Mouse (Mus musculus) macrophage (primary cell): ENCODE data around the gene Inpp5a. TPM values are rescaled to one million over a fixed set of nuclear protein-coding genes. Genes with fewer than 3 reads are reported as not detected.

ENCODE experiments used
- H3K27ac ChIP-seq: fragments of 350-480 bp; formaldehyde crosslinking; 2 replicates; pipeline ENCODE4 v1.9.0; 2021
- H3K36me3 ChIP-seq: fragments of 350-480 bp; formaldehyde crosslinking; 2 replicates; pipeline ENCODE4 v1.9.0; 2021; ENCODE audit errors: inconsistent target
- H3K4me3 ChIP-seq: fragments of 350-480 bp; formaldehyde crosslinking; 2 replicates; pipeline ENCODE4 v1.9.0; 2021; ENCODE audit errors: inconsistent target
- H3K79me2 ChIP-seq: fragments of 350-480 bp; formaldehyde crosslinking; 2 replicates; pipeline ENCODE4 v1.9.0; 2021; ENCODE audit errors: inconsistent target
- WGBS: methylation state at CpG from one replicate; pipeline ENCODE4 v1.1.7; 2026; ENCODE audit warnings: inconsistent platforms; ENCODE audit not compliant: missing documents; 5-methylcytosine and 5-hydroxymethylcytosine counted together
- polyA plus RNA-seq: library from polyadenylated mRNA; stranded (reverse); fragments of 250-400 nt; gene quantifications from 3 replicates; pipeline ENCODE4 v1.2.4, GENCODE M21; 2018; ENCODE audit warnings: inconsistent platforms

The Inpp5a gene
- polyA plus RNA-seq, 1 experiment from 2014 or later = 13.1 TPM

DNA sequence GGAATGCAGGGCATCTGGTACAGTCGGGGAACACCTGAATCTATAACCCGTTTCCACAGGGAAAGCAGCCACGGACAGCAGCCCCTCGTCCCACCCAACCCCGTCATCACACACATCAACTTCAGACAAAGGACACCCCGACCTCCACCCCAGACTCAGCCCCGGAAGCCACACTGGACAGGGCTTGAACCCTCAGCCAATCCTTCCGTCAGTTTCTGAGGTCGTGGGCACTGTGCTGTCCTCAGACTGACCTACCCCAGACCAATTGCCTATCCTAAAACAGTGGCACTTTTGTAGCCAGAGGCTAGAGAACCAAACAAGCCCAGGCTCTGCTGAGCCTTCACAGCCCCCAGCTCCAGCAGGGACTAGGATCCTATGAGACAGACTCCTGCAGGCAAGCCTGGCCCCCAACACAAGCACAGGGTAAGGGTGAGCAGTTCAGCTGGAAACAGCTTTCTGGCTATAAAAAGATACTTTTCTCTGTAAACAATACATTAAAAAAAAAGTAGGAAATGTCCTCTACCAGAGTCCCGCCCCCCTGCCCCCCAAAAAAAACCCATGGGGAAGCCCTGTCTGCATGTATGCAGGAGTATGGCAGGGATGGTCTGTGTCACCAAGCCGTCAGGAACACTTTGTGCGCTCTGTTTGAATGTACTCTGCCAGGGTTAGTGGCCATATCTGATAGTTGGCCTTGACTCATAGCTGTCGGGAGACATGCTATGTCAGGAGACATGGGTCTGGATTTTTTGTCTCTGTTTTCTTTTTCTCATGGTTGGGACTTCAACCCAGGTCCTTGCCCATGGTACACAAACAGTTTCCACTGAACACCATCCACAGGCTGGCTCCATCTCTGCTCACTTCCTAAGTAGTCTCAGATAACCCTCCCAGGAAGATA lies 23.7 kb upstream of the Inpp5a start:
- no peak overlapping the region for H3K4me3 ChIP-seq
- no peak overlapping the region for H3K27ac ChIP-seq
- no peaks in the 10 kb centered on the region for H3K79me2 ChIP-seq
- 92% methylated on average over 13 of the region's 13 CpGs for WGBS
- H3K36me3 ChIP-seq = no peaks in the 10 kb centered on the region

DNA sequence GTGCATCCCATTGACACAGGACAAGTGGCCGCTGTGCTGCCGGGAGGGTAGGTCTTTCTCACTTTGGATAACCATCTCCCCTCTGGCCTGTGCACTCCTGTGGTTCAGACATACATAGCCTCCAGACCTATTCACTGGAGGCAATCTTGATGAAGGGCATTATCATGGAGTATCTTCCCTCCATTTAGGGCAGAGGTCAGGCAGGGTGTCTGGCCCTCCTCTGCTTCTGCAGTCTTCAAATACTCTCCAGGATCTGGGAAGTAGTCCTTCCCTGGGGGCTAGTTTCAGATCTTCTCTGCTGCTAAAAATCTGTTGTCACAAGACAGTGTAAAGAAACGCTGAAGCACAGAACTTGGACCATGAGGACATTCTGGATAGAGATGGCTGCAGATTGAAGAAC lies 22.8 kb upstream of the Inpp5a start:
- Histone ChIP-seq H3K79me2 (no peaks in the 10 kb centered on the region), H3K4me3 (no peak overlapping the region), H3K27ac (no peak overlapping the region), H3K36me3 (no peaks in the 10 kb centered on the region)
- 79% methylated on average over 3 of the region's 3 CpGs for WGBS

DNA sequence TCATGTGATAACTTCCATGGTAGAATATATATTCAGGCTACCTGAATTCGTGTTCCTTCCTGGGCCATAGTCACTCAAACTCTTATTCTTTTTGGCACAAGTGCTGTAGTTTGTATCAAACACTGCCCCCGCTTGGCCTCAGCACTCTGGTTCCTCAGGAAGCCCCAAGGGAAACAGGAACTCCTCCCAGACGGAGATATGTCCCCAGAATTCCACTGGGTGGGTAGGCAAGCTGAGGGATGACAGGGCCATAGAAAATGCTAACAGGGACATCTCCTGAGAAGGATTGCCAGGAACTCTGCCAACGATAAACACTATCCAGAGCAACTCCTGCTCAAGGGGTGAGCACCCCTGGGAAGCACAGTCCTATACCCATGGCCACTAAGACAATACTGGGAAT lies 22.4 kb upstream of the Inpp5a start:
- WGBS = 34% methylated on average over 4 of the region's 4 CpGs
- Histone ChIP-seq H3K27ac (no peak overlapping the region), H3K4me3 (no peak overlapping the region), H3K36me3 (no peaks in the 10 kb centered on the region), H3K79me2 (no peaks in the 10 kb centered on the region)

DNA sequence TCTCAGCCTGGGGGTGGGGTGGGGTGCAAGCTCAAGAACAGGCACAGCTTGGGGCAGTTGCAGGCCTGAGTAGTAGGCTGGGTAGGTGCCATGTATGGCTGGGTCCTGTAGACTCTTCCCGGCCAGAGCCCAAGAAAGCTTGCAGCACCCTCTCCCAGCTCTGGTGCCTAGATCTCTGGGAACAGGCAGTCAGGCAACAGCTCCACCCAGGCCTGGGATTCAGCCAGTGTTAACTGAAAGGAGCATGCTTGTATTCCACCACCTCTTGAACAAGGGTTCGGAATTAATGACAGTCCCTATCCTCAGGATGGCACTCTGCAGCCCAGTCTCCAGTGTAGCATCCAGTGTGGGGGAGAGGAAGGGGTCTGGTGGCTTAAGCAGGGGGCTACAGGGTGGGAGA lies 20.7 kb upstream of the Inpp5a start:
- Histone ChIP-seq H3K79me2 (no peaks in the 10 kb centered on the region), H3K36me3 (no peaks in the 10 kb centered on the region), H3K27ac (no peak overlapping the region), H3K4me3 (no peak overlapping the region)
- 100% methylated on average over 2 of the region's 2 CpGs for whole genome bisulfite sequencing

DNA sequence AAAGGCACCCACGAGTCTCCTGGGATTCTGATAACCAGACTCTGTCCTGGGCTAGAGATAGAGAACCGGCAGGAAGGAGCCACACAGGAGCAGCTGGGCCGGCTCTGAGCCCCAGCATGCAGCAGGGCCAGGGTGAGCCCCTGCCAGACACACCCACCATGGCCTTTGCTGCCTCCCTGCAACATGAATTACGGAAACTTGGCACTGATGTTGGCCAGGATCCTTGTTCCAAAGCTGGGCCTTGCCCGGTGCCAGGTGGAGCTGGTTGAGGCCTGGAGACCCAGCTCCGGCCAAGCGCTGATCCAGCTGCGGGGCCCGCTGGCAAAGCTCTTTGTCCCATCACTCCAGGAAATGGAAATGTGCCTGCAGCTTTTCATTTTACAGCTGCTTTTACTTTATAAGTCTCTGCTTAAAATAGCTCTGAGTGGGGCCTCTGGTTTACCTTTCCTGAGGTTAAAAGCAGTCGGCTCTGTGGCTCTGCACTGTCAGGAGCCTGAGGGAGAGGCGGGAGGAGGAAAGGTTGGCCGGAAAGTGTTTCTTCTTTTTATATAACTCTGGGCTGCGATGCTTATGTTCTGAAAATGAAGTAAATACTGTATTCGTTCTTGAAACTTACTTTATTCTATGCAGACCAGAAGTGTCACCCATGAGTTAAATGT lies 20.1 kb upstream of the Inpp5a start:
- no peak overlapping the region for H3K27ac ChIP-seq
- H3K4me3 ChIP-seq = no peak overlapping the region
- H3K36me3 ChIP-seq = no peaks in the 10 kb centered on the region
- no peaks in the 10 kb centered on the region for H3K79me2 ChIP-seq
- WGBS = 57% methylated on average over 14 of the region's 14 CpGs

DNA sequence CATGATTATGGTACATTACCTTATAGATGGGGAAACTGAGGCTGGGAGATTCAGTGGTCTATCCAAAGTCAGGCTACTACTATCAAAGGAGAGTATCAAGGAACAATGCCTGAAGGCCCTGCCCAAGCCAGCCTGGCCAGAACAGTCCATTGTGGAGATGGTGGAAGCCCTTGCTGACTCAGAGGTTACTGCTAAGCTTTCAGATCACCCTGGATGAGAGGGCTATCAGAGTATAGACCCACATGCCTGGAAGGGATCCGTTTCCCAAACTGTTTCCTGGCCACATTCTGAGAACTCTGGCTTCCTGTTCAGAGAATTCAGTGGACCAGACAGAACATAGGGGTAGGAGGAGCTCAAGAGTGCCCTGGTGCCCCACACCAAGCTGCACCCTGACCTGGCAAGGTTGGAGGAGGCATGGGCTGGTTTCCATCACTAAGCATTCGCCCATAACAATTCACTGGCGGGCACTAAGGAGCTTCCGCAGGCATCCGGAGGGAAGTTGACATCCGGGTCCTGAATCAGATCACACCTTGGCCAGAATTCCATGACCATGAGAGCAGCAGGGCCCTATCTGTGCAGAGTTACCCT lies 19.3 kb upstream of the Inpp5a start:
- H3K27ac ChIP-seq = no peak overlapping the region
- H3K36me3 ChIP-seq = no peaks in the 10 kb centered on the region
- no peak overlapping the region for H3K4me3 ChIP-seq
- no peaks in the 10 kb centered on the region for H3K79me2 ChIP-seq
- 95% methylated on average over 6 of the region's 6 CpGs for WGBS

DNA sequence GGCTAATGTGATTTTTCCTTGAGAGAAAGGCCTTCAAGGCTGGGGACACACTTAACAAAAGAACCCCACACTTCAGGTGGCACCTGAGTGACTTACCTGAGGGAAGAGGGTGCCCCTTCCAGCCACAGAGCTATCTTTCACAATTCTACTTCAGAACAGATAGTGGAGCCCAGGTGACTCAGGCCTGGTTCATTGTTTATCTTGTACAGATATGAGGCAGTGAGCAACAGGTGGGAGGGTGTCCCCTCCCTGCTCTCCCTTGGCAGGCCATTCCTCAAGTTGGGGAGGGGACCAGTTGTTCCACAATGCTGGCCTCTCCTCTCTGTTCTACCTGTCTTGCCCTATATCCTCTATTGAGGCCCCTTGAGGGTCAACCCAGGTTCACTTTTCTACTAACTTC lies 17.5 kb upstream of the Inpp5a start:
- H3K36me3 ChIP-seq = no peaks in the 10 kb centered on the region
- no peaks in the 10 kb centered on the region for H3K79me2 ChIP-seq
- no peak overlapping the region for H3K27ac ChIP-seq
- H3K4me3 ChIP-seq = no peak overlapping the region

DNA sequence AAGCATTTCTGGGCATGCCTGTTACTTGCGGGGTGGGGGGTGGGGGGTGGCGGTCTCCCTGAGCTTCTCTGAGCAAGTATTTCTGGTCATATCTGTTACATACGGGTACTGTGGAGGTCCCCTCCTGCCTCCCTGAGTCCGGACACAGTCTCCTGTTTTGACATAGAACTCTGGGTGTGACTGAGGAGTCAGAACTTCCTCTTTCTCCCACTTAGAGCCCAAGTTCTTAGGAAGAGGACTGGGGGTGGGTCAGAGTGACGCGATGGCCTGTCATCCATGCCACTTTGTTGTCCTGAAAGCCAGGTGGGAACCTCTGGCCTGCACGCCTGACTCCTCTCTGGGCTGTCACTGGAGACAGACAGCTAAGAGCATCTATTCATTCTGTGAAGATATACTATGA lies 11.5 kb upstream of the Inpp5a start:
- no peaks in the 10 kb centered on the region for H3K36me3 ChIP-seq
- peak overlapping the region; percentile 34 for H3K27ac ChIP-seq
- 13% methylated on average over 7 of the region's 7 CpGs for WGBS
- H3K79me2 ChIP-seq = no peaks in the 10 kb centered on the region
- H3K4me3 ChIP-seq = no peak overlapping the region

DNA sequence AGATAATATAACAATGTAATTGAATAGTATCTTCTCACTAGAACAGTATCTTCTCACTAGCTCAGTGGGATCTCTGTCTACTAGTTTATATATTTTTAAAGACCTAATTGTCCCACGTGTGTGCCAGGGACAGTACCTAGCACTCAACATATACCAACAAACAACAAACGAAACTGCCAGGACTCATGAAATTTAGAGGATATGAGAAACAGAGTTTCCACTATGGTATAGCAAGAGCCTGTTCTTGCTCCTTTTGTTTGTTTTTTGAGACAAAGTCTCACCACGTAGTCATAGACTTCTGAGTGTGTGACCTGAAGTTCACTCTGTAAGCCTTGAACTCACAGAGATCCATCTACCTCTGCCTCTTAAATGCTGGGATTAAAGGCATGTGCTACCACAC lies 10.6 kb upstream of the Inpp5a start:
- Histone ChIP-seq H3K27ac (no peak overlapping the region), H3K79me2 (no peaks in the 10 kb centered on the region), H3K4me3 (no peak overlapping the region), H3K36me3 (no peaks in the 10 kb centered on the region)
- 98% methylated on average over 3 of the region's 3 CpGs for WGBS

DNA sequence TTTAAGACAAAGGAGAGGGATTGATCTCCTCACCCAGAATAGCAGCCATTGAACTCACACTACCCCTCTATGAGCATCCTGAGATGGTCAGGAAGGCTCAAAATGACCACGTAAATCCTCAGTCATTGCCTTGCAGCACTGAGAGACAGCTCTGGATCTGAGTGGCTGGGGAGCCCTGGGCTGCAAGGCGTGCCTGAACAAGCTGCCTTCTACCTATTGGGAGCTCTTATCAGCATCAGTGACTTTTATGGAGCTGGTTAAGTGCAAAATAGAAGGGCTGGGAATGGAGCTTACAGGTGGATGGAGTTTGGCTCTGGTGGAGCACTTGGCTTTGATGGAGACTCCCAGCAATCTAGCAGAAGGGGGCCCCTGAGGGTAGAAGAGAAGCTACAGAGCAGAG lies 9.2 kb upstream of the Inpp5a start:
- Histone ChIP-seq H3K79me2 (no peaks in the 10 kb centered on the region), H3K27ac (no peak overlapping the region), H3K4me3 (no peak overlapping the region), H3K36me3 (no peaks in the 10 kb centered on the region)
- 86% methylated on average over 2 of the region's 2 CpGs for WGBS

DNA sequence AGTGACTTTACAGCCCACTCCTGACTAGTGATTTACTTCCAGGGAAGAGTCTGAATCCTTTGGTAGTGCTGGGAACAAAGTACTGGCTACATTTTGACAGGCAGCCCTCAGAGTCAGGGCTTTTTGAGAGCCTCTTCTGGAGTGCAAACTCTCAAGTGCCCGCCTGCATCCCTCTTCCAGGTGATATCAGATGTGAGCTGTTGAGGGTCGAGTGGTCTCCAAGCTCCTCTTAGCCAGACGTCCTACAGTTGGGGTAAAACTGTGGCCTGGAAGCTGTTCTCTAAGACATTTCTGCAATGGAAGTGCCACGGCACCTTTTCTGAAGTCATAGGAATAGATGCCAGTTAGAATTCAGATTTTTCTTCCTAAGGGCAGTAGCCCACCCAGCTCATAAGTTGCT lies 8.7 kb upstream of the Inpp5a start:
- Histone ChIP-seq H3K4me3 (no peak overlapping the region), H3K36me3 (no peaks in the 10 kb centered on the region), H3K27ac (no peak overlapping the region), H3K79me2 (no peaks in the 10 kb centered on the region)
- WGBS = 90% methylated on average over 4 of the region's 4 CpGs

DNA sequence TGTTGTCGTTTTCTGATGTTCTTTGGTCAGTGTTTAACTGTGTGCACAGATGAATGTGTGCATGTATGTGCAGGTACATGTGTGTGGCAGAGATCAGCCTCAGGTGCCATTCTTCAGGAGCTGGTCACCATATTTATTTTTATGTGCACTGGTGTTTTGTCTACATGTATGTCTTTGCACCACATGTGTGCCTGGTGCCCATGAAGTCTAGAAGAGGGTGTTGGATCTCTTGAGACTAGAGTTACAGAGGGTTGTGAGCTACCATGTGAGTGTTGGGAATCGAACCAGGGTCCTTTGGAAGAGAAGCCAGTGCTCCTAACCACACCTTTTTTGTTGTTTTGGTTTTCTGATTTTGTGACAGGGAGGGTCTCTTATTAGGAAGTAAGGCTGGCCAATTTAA lies 7.0 kb upstream of the Inpp5a start:
- WGBS = 94% methylated on average over 2 of the region's 2 CpGs
- Histone ChIP-seq H3K36me3 (no peaks in the 10 kb centered on the region), H3K27ac (no peak overlapping the region), H3K4me3 (no peak overlapping the region), H3K79me2 (no peaks in the 10 kb centered on the region)

DNA sequence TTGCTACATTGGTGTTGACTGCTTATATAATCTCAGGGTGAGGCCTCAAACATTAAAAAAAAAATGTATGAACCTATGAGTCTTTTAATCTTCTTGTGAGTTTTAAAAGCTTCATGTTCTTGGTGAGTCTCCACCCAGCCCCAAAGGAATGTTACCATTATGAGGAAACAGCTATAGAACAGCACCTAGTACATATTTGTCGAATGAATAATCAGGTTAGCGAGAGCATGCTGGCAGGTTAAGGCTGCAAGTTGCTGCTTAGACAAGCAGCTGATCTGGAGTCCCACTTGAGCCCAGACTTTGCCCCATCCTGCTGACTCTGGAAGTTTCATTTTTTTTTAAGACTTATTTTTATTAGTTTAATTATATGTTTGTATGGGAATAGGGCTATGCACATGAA lies 6.1 kb upstream of the Inpp5a start:
- no peaks in the 10 kb centered on the region for H3K79me2 ChIP-seq
- 96% methylated on average over 2 of the region's 2 CpGs for WGBS
- no peak overlapping the region for H3K27ac ChIP-seq
- no peaks in the 10 kb centered on the region for H3K36me3 ChIP-seq
- H3K4me3 ChIP-seq = no peak overlapping the region

DNA sequence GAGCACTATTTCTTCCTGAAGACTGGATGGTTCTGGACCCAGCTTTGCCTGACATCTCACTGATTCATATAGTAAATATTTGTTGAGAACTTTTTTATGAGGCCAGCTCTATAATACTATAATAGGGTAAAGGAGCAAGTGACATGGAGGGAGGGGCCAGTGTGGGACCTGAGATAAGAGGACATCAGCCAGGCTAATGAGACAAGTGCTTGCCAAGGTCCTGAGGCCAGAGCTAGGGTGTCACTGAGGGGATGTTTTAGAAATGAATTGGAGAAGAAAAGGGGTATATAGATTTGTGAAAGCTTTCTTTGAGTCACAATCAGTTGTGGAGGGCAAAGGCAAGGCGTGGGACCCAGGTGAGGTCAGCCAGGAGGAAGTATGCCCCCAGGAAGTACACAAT lies 4.4 kb upstream of the Inpp5a start:
- no peak overlapping the region for H3K27ac ChIP-seq
- no peaks in the 10 kb centered on the region for H3K36me3 ChIP-seq
- WGBS = 100% methylated on average over 1 of the region's 1 CpGs
- H3K4me3 ChIP-seq = no peak overlapping the region
- peaks cover 2% of the 10 kb centered on the region; the same call in 1 of the 2 replicates for H3K79me2 ChIP-seq

DNA sequence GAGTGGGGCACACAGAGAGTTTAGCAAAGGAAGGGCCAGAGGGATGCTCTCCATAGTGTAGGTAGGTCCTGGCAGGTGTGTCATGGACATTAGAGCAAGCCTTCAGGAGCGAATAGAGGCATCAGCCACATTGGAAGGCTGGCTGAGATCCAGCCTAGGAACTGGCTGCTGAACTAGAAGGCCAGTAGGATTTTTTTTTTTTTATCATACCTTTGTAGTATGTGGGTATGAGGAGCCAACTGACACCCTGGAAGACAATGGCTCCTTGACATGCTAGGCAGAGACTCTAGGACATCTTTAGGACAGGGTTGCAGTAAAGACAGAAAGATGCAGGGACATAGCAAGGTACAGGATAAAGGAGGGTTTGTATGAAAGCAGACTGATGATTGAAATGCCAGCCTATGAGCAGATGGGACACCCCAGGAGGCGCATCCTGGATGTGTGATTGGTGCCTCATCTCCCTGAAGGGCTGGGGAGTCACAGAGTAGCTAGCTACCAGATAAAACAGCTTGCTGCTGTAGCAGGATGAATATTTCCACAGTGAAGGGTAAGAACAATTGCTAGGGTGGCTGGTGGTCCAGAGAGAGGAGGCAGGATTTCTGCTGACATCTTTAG lies 3.9 kb upstream of the Inpp5a start:
- Histone ChIP-seq H3K27ac (no peak overlapping the region), H3K79me2 (peaks cover 7% of the 10 kb centered on the region; the same call in 1 of the 2 replicates), H3K36me3 (no peaks in the 10 kb centered on the region), H3K4me3 (no peak overlapping the region)
- 100% methylated on average over 2 of the region's 2 CpGs for WGBS
